Mouse (Mus musculus) lung, embryonic 15.5 days (tissue): ENCODE results near the gene Cp. TPM values are rescaled to one million over a fixed set of nuclear protein-coding genes. Genes with fewer than 3 reads are reported as not detected.

Source experiments
- ATAC-seq: fragments of 200-750 bp; cut with Nextera tagmentation; 2 replicates; pipeline ENCODE4 v1.8.0; 2017; ENCODE audit warnings: moderate number of reproducible peaks, borderline replicate concordance; ENCODE audit not compliant: low FRiP score, low TSS enrichment; ENCODE audit errors: extremely low read depth
- H3K27ac ChIP-seq: fragments of 300-500 bp; sonication (generic); 2 replicates; pipeline ENCODE4 v1.5.1; 2015; ENCODE audit warnings: moderate library complexity, mild to moderate bottlenecking, inconsistent platforms
- H3K27me3 ChIP-seq: fragments of 300-500 bp; sonication (generic); 2 replicates; pipeline ENCODE4 v1.6.1; 2015; ENCODE audit warnings: inconsistent platforms
- H3K36me3 ChIP-seq: fragments of 300-500 bp; sonication (generic); 2 replicates; pipeline ENCODE4 v1.6.1; 2015; ENCODE audit warnings: inconsistent platforms
- H3K4me1 ChIP-seq: fragments of 300-500 bp; sonication (generic); 2 replicates; pipeline ENCODE4 v1.6.1; 2015; ENCODE audit warnings: inconsistent platforms
- H3K4me2 ChIP-seq: fragments of 300-500 bp; sonication (generic); 2 replicates; pipeline ENCODE4 v1.6.1; 2015; ENCODE audit warnings: inconsistent platforms, mild to moderate bottlenecking, moderate library complexity
- H3K4me3 ChIP-seq: fragments of 300-500 bp; sonication (generic); 2 replicates; pipeline ENCODE4 v1.5.1; 2015; ENCODE audit warnings: mild to moderate bottlenecking, inconsistent platforms
- H3K9ac ChIP-seq: fragments of 300-500 bp; sonication (generic); 2 replicates; pipeline ENCODE4 v1.6.1; 2015; ENCODE audit warnings: inconsistent platforms
- H3K9me3 ChIP-seq: fragments of 300-500 bp; sonication (generic); 2 replicates; pipeline ENCODE4 v1.6.1; 2016; ENCODE audit warnings: inconsistent platforms
- WGBS: fragments of 180-500 bp; shearing (Covaris S2); methylation state at CpG from one replicate; pipeline ENCODE4 v1.1.7; 2015; 5-methylcytosine and 5-hydroxymethylcytosine counted together
- polyA plus RNA-seq: library from polyadenylated mRNA; unstranded; fragments of >200 nt; fragmentation: Nextera tagmentation; extraction: Ambion mirVana; gene quantifications from 2 replicates; pipeline ENCODE4 v1.2.1, GENCODE M21; 2015

Gene Cp
- polyA plus RNA-seq, 1 experiment from 2014 or later = 3.3 TPM

GRCm38 (mm10) chr3:19966072-19966471, 9.2 kb downstream of the Cp start:
- no peak overlapping the region for H3K4me2 ChIP-seq
- H3K9ac ChIP-seq = no peak overlapping the region
- no peaks in the 10 kb centered on the region for H3K9me3 ChIP-seq
- H3K4me1 ChIP-seq = no peaks in the 10 kb centered on the region
- no peaks in the 10 kb centered on the region for H3K36me3 ChIP-seq
- H3K27ac ChIP-seq = no peak overlapping the region
- no peak for ATAC-seq
- H3K27me3 ChIP-seq = no peaks in the 10 kb centered on the region
- WGBS = 77% methylated on average over 4 of the region's 4 CpGs
- no peak overlapping the region for H3K4me3 ChIP-seq

GRCm38 (mm10) chr3:19978474-19978873, 21.6 kb downstream of the Cp start:
- Histone ChIP-seq H3K36me3 (no peaks in the 10 kb centered on the region), H3K4me3 (no peak overlapping the region), H3K4me2 (no peak overlapping the region), H3K4me1 (no peaks in the 10 kb centered on the region), H3K9ac (no peak overlapping the region), H3K9me3 (no peaks in the 10 kb centered on the region), H3K27ac (no peak overlapping the region), H3K27me3 (no peaks in the 10 kb centered on the region)
- 45% methylated on average over 4 of the region's 4 CpGs for WGBS
- ATAC-seq = no peak

GRCm38 (mm10) chr3:19981156-19981555, 24.3 kb downstream of the Cp start:
- no peaks in the 10 kb centered on the region for H3K36me3 ChIP-seq
- no peak overlapping the region for H3K9ac ChIP-seq
- WGBS = 81% methylated on average over 2 of the region's 2 CpGs
- H3K9me3 ChIP-seq = no peaks in the 10 kb centered on the region
- H3K4me3 ChIP-seq = no peak overlapping the region
- H3K4me2 ChIP-seq = no peak overlapping the region
- H3K27ac ChIP-seq = no peak overlapping the region
- H3K4me1 ChIP-seq = no peaks in the 10 kb centered on the region
- ATAC-seq = no peak
- H3K27me3 ChIP-seq = no peaks in the 10 kb centered on the region

GRCm38 (mm10) chr3:19982846-19983245, 26.0 kb downstream of the Cp start:
- Histone ChIP-seq H3K27ac (no peak overlapping the region), H3K4me3 (no peak overlapping the region), H3K9ac (no peak overlapping the region), H3K27me3 (no peaks in the 10 kb centered on the region), H3K36me3 (no peaks in the 10 kb centered on the region), H3K4me2 (no peak overlapping the region), H3K9me3 (no peaks in the 10 kb centered on the region), H3K4me1 (no peaks in the 10 kb centered on the region)
- ATAC-seq = no peak

GRCm38 (mm10) chr3:19986123-19986522, 29.3 kb downstream of the Cp start:
- no peaks in the 10 kb centered on the region for H3K4me1 ChIP-seq
- no peak overlapping the region for H3K4me3 ChIP-seq
- no peaks in the 10 kb centered on the region for H3K36me3 ChIP-seq
- H3K4me2 ChIP-seq = no peak overlapping the region
- WGBS = 44% methylated on average over 3 of the region's 3 CpGs
- H3K27me3 ChIP-seq = no peaks in the 10 kb centered on the region
- no peak for ATAC-seq
- H3K27ac ChIP-seq = no peak overlapping the region
- H3K9ac ChIP-seq = no peak overlapping the region
- no peaks in the 10 kb centered on the region for H3K9me3 ChIP-seq

- no peak overlapping the region for H3K4me3 ChIP-seq
- ATAC-seq = no peak
- 56% methylated on average over 3 of the region's 3 CpGs for WGBS
- H3K9ac ChIP-seq = no peak overlapping the region
- H3K27me3 ChIP-seq = no peaks in the 10 kb centered on the region
- H3K9me3 ChIP-seq = no peaks in the 10 kb centered on the region
- no peaks in the 10 kb centered on the region for H3K36me3 ChIP-seq
- H3K27ac ChIP-seq = no peak overlapping the region
- no peaks in the 10 kb centered on the region for H3K4me1 ChIP-seq
- no peak overlapping the region for H3K4me2 ChIP-seq
Measured at GRCm38 (mm10) chr3:19990031-19990430, 33.2 kb downstream of the Cp start.

GRCm38 (mm10) chr3:19992388-19992787, 35.5 kb downstream of the Cp start:
- H3K4me1 ChIP-seq = no peaks in the 10 kb centered on the region
- no peak for ATAC-seq

GRCm38 (mm10) chr3:19999551-19999950, 42.7 kb downstream of the Cp start:
- Histone ChIP-seq H3K4me1 (no peaks in the 10 kb centered on the region), H3K36me3 (peaks cover 15% of the 10 kb centered on the region), H3K9me3 (no peaks in the 10 kb centered on the region), H3K27ac (no peak overlapping the region), H3K9ac (no peak overlapping the region), H3K27me3 (no peaks in the 10 kb centered on the region), H3K4me3 (no peak overlapping the region), H3K4me2 (no peak overlapping the region)
- no peak for ATAC-seq
- 81% methylated on average over 2 of the region's 2 CpGs for WGBS

More at GRCm38 (mm10) chr3:19992388-19992787, 35.5 kb downstream of the Cp start:
- no peak overlapping the region for H3K4me3 ChIP-seq
- no peaks in the 10 kb centered on the region for H3K27me3 ChIP-seq
- H3K9ac ChIP-seq = no peak overlapping the region
- 81% methylated on average over 4 of the region's 4 CpGs for WGBS
- no peak overlapping the region for H3K27ac ChIP-seq
- no peaks in the 10 kb centered on the region for H3K9me3 ChIP-seq
- peaks cover 8% of the 10 kb centered on the region for H3K36me3 ChIP-seq
- H3K4me2 ChIP-seq = no peak overlapping the region

GRCm38 (mm10) chr3:20000806-20001205, 44.0 kb downstream of the Cp start:
- WGBS = 81% methylated on average over 4 of the region's 4 CpGs
- peaks cover 15% of the 10 kb centered on the region for H3K36me3 ChIP-seq
- no peaks in the 10 kb centered on the region for H3K9me3 ChIP-seq
- no peak overlapping the region for H3K4me2 ChIP-seq
- no peaks in the 10 kb centered on the region for H3K27me3 ChIP-seq
- H3K9ac ChIP-seq = no peak overlapping the region
- no peaks in the 10 kb centered on the region for H3K4me1 ChIP-seq
- no peak overlapping the region for H3K4me3 ChIP-seq
- H3K27ac ChIP-seq = no peak overlapping the region
- no peak for ATAC-seq

GRCm38 (mm10) chr3:20002786-20003185, 45.9 kb downstream of the Cp start:
- WGBS = 72% methylated on average over 5 of the region's 5 CpGs

GRCm38 (mm10) chr3:20004422-20004821, 47.6 kb downstream of the Cp start:
- Histone ChIP-seq H3K4me1 (no peaks in the 10 kb centered on the region), H3K4me2 (no peak overlapping the region), H3K9me3 (no peaks in the 10 kb centered on the region), H3K27me3 (no peaks in the 10 kb centered on the region), H3K4me3 (no peak overlapping the region), H3K36me3 (peaks cover 7% of the 10 kb centered on the region; the same call in 1 of the 2 replicates), H3K27ac (no peak overlapping the region), H3K9ac (no peak overlapping the region)
- no peak for ATAC-seq
- 89% methylated on average over 8 of the region's 8 CpGs for WGBS

More at GRCm38 (mm10) chr3:20002786-20003185, 45.9 kb downstream of the Cp start:
- H3K4me3 ChIP-seq = no peak overlapping the region
- no peaks in the 10 kb centered on the region for H3K4me1 ChIP-seq
- no peak overlapping the region for H3K27ac ChIP-seq
- no peak overlapping the region for H3K9ac ChIP-seq
- H3K9me3 ChIP-seq = no peaks in the 10 kb centered on the region
- ATAC-seq = no peak
- H3K27me3 ChIP-seq = no peaks in the 10 kb centered on the region
- H3K4me2 ChIP-seq = no peak overlapping the region
- peaks cover 7% of the 10 kb centered on the region; the same call in 1 of the 2 replicates for H3K36me3 ChIP-seq

GRCm38 (mm10) chr3:20005611-20006010, 48.8 kb downstream of the Cp start:
- Histone ChIP-seq H3K27me3 (no peaks in the 10 kb centered on the region), H3K9me3 (no peaks in the 10 kb centered on the region), H3K4me3 (no peak overlapping the region), H3K36me3 (peaks cover 9% of the 10 kb centered on the region; the same call in 1 of the 2 replicates), H3K27ac (no peak overlapping the region), H3K4me1 (no peaks in the 10 kb centered on the region), H3K4me2 (no peak overlapping the region), H3K9ac (no peak overlapping the region)
- no peak for ATAC-seq
- WGBS = 63% methylated on average over 1 of the region's 1 CpGs

GRCm38 (mm10) chr3:20007275-20007674, 50.4 kb downstream of the Cp start:
- Histone ChIP-seq H3K36me3 (peaks cover 5% of the 10 kb centered on the region; the same call in 1 of the 2 replicates), H3K4me3 (no peak overlapping the region), H3K27me3 (no peaks in the 10 kb centered on the region), H3K4me1 (no peaks in the 10 kb centered on the region), H3K9ac (no peak overlapping the region), H3K27ac (no peak overlapping the region), H3K9me3 (no peaks in the 10 kb centered on the region), H3K4me2 (no peak overlapping the region)
- no peak for ATAC-seq
- WGBS = 83% methylated on average over 4 of the region's 4 CpGs
